Mouse (Mus musculus): ENCODE results near the gene Eif2s1.

DNA sequence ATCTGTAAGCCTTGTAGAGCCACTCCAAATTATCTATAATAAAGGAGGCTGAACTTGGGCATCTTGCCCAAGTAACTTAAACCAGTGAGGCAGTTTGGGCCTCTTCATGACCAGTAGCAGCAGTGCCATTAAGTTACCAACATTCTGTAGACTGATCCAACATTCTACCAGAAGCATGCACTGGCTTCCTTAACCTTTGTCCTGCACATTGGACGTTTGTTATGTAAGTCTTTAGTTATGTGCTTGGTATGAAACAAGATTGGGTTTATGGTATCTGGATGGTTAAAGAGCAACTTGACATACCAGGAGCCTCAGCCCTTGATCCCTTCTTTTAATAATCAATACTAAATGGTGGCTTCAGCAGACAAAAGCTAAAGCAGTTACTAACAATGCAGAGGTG lies 28.4 kb downstream of the Eif2s1 start:
- TF ChIP-seq TAL1 (IDR thresholded peaks at IDR 0.05; ENCODE audit: low read length): no peak
- no peak for TF ChIP-seq GATA1 (IDR thresholded peaks at IDR 0.05; ENCODE audit: low read length)
